In genomic region chr17:29056699-29057151, GRCm38 (mm10) we compare ENCODE assay signal across 9 mouse cellular contexts. TPM values are rescaled to one million over a fixed set of nuclear protein-coding genes. Genes with fewer than 3 reads are reported as not detected.
A peak's percentile ranks its signal among the peaks of the same experiment; 100 is the strongest.
DNase-seq lines count a peak whose midpoint lies in the region; ATAC-seq lines count a peak whose summit lies in the region.
"Had no signal": no experiment of that assay in that cellular context is flagged by ENCODE, and none has a peak within 500 bp of the region (broad histone marks: within the 10 kb centered on the region; RNA-seq: fewer than 3 reads in every experiment).

No protein-coding gene starts in this region.

- no peak overlapping the region for H3K4me2 ChIP-seq in heart, embryonic 11.5 days
- peak overlapping the region; percentile 37 for H3K4me2 ChIP-seq in embryonic facial prominence, embryonic 13.5 days
- H3K4me2 ChIP-seq in midbrain, embryonic 12.5 days (replicated peaks) = peak overlapping the region; percentile 29

- no peaks in the 10 kb centered on the region for H3K9me3 ChIP-seq in heart, embryonic 10.5 days
- H3K9me3 ChIP-seq in heart, embryonic 11.5 days (replicated peaks; ENCODE audit: control insufficient read depth, low read length) = no peaks in the 10 kb centered on the region
- no peaks in the 10 kb centered on the region for H3K9me3 ChIP-seq in embryonic facial prominence, embryonic 13.5 days
- no peaks in the 10 kb centered on the region for H3K9me3 ChIP-seq in midbrain, embryonic 12.5 days

- H3K9ac ChIP-seq in heart, embryonic 11.5 days (ENCODE audit: low read depth, low read length) = no peak overlapping the region
- no peak overlapping the region for H3K9ac ChIP-seq in embryonic facial prominence, embryonic 13.5 days
- H3K9ac ChIP-seq in midbrain, embryonic 12.5 days (replicated peaks) = no peak overlapping the region; the same call in 1 of the 2 replicates

- peak overlapping the region; percentile 62 for H3K27ac ChIP-seq in heart, embryonic 10.5 days
- H3K27ac ChIP-seq in heart, embryonic 11.5 days (ENCODE audit: low read depth, low read length) = no peak overlapping the region
- peak overlapping the region; percentile 34; the same call in 1 of the 2 replicates for H3K27ac ChIP-seq in embryonic facial prominence, embryonic 13.5 days
- peak overlapping the region; percentile 10; the same call in 1 of the 2 replicates for H3K27ac ChIP-seq in midbrain, embryonic 12.5 days (replicated peaks)

- H3K4me1 ChIP-seq in heart, embryonic 10.5 days = peaks cover 45% of the 10 kb centered on the region
- H3K4me1 ChIP-seq in heart, embryonic 11.5 days (ENCODE audit: control insufficient read depth, insufficient read depth, low read length) = peaks cover 16% of the 10 kb centered on the region
- H3K4me1 ChIP-seq in embryonic facial prominence, embryonic 13.5 days = peaks cover 46% of the 10 kb centered on the region
- peaks cover 12% of the 10 kb centered on the region for H3K4me1 ChIP-seq in midbrain, embryonic 12.5 days

- 0 out of 2 replicates have a peak overlapping the region, but pooled peaks have one; percentile 15 for H3K4me3 ChIP-seq in heart, embryonic 10.5 days
- no peak overlapping the region for H3K4me3 ChIP-seq in heart, embryonic 11.5 days (ENCODE audit: low read depth, low read length)
- H3K4me3 ChIP-seq in embryonic facial prominence, embryonic 13.5 days = no peak overlapping the region
- no peak overlapping the region for H3K4me3 ChIP-seq in midbrain, embryonic 12.5 days

- H3K27me3 ChIP-seq in heart, embryonic 10.5 days (ENCODE audit: insufficient read depth, poor library complexity, severe bottlenecking) = no peaks in the 10 kb centered on the region
- no peaks in the 10 kb centered on the region for H3K27me3 ChIP-seq in heart, embryonic 11.5 days (ENCODE audit: control insufficient read depth, insufficient read depth, low read length)
- H3K27me3 ChIP-seq in embryonic facial prominence, embryonic 13.5 days = no peaks in the 10 kb centered on the region
- no peaks in the 10 kb centered on the region for H3K27me3 ChIP-seq in midbrain, embryonic 12.5 days

- 11% methylated on average over 8 of the region's 8 CpGs for WGBS in heart, embryonic 10.5 days
- 17% methylated on average over 8 of the region's 8 CpGs for WGBS in heart, embryonic 11.5 days (ENCODE audit: insufficient replicate concordance)
- WGBS in embryonic facial prominence, embryonic 13.5 days = 4% methylated on average over 8 of the region's 8 CpGs
- WGBS in midbrain, embryonic 12.5 days = 4% methylated on average over 8 of the region's 8 CpGs

- ATAC-seq in heart, embryonic 11.5 days (replicated peaks; ENCODE audit: insufficient number of reproducible peaks, low FRiP score, low TSS enrichment) = no peak
- no peak for ATAC-seq in embryonic facial prominence, embryonic 13.5 days (ENCODE audit: insufficient number of reproducible peaks, insufficient read depth, low FRiP score, low TSS enrichment, low read depth)
- no peak; the same call in 1 of the 2 replicates for ATAC-seq in midbrain, embryonic 12.5 days (ENCODE audit: low FRiP score, low read depth)

- H3K36me3 ChIP-seq in heart, embryonic 10.5 days = no peaks in the 10 kb centered on the region
- H3K36me3 ChIP-seq in heart, embryonic 11.5 days (ENCODE audit: control insufficient read depth, insufficient read depth, low read length) = no peaks in the 10 kb centered on the region
- H3K36me3 ChIP-seq in embryonic facial prominence, embryonic 13.5 days = no peaks in the 10 kb centered on the region
- no peaks in the 10 kb centered on the region for H3K36me3 ChIP-seq in midbrain, embryonic 12.5 days

- peak; percentile 74 for DNase-seq in heart, embryonic 10.5 days (ENCODE audit: low spot score)
- DNase-seq in 416B (ENCODE audit: low read depth) = peak; percentile 86
- no peak for DNase-seq in right cerebral cortex, postnatal 14 days
- DNase-seq in left cerebral cortex, adult 8-10 months (ENCODE audit: low spot score in 2 of 2) = no peak
- no peak for DNase-seq in urinary bladder, adult 2 months (ENCODE audit: low spot score)

RNA-seq across cellular contexts. Expression of gene Srsf3, which starts 24.3 kb away (rescaled TPM):
- 433 and 498 TPM in 2 replicates for polyA plus RNA-seq in heart, embryonic 10.5 days (2016; fragmentation: Nextera tagmentation; extraction: Ambion mirVana)
- 420 and 433 TPM in 2 replicates for polyA plus RNA-seq in heart, embryonic 11.5 days (2014; fragmentation: Nextera tagmentation; extraction: Ambion mirVana)
- 702 and 727 TPM in 2 replicates for polyA plus RNA-seq in embryonic facial prominence, embryonic 13.5 days (2015; fragmentation: Nextera tagmentation; extraction: Ambion mirVana)
- 730 and 734 TPM in 2 replicates for polyA plus RNA-seq in midbrain, embryonic 12.5 days (2016; fragmentation: Nextera tagmentation; extraction: Ambion mirVana)
- 100 to 1,000 TPM; 101 to 142 (median 115) TPM for total RNA-seq in left cerebral cortex, adult 8-10 months (2022)
- 139 and 169 TPM in 2 replicates for polyA plus RNA-seq in urinary bladder, adult 2 months (2012; rRNA removed)

RNA-seq across cellular contexts. Expression of gene Cdkn1a, which starts 34.1 kb away (rescaled TPM):
- 31.3 and 33.1 TPM in 2 replicates for polyA plus RNA-seq in heart, embryonic 10.5 days (2016; fragmentation: Nextera tagmentation; extraction: Ambion mirVana)
- 39.3 TPM in 2 replicates for polyA plus RNA-seq in heart, embryonic 11.5 days (2014; fragmentation: Nextera tagmentation; extraction: Ambion mirVana)
- 66.8 and 78.2 TPM in 2 replicates for polyA plus RNA-seq in embryonic facial prominence, embryonic 13.5 days (2015; fragmentation: Nextera tagmentation; extraction: Ambion mirVana)
- 23.5 and 24.8 TPM in 2 replicates for polyA plus RNA-seq in midbrain, embryonic 12.5 days (2016; fragmentation: Nextera tagmentation; extraction: Ambion mirVana)
- total RNA-seq in left cerebral cortex, adult 8-10 months (2022) = 10 to 100 TPM; 18.9 to 27.0 (median 19.5) TPM
- polyA plus RNA-seq in urinary bladder, adult 2 months (2012; rRNA removed) = 39.8 and 42.3 TPM in 2 replicates

RNA-seq across cellular contexts. Expression of gene Stk38, which starts 48.9 kb away (rescaled TPM):
- polyA plus RNA-seq in heart, embryonic 10.5 days (2016; fragmentation: Nextera tagmentation; extraction: Ambion mirVana) = 92.2 and 93.7 TPM in 2 replicates
- 92.7 and 98.4 TPM in 2 replicates for polyA plus RNA-seq in heart, embryonic 11.5 days (2014; fragmentation: Nextera tagmentation; extraction: Ambion mirVana)
- 114 and 129 TPM in 2 replicates for polyA plus RNA-seq in embryonic facial prominence, embryonic 13.5 days (2015; fragmentation: Nextera tagmentation; extraction: Ambion mirVana)
- polyA plus RNA-seq in midbrain, embryonic 12.5 days (2016; fragmentation: Nextera tagmentation; extraction: Ambion mirVana) = 150 and 151 TPM in 2 replicates
- 10 to 100 TPM; 46.7 to 54.7 (median 48.4) TPM for total RNA-seq in left cerebral cortex, adult 8-10 months (2022)
- polyA plus RNA-seq in urinary bladder, adult 2 months (2012; rRNA removed) = 81.3 and 97.5 TPM in 2 replicates

RNA-seq across cellular contexts. Expression of gene Rab44, which starts 57.2 kb away (rescaled TPM):
- polyA plus RNA-seq in heart, embryonic 10.5 days (2016; fragmentation: Nextera tagmentation; extraction: Ambion mirVana) = 0.23 and 0.48 TPM in 2 replicates
- 0.20 TPM in 1 of 2 replicates, not detected in the other for polyA plus RNA-seq in heart, embryonic 11.5 days (2014; fragmentation: Nextera tagmentation; extraction: Ambion mirVana)
- polyA plus RNA-seq in embryonic facial prominence, embryonic 13.5 days (2015; fragmentation: Nextera tagmentation; extraction: Ambion mirVana) = 0.55 and 0.56 TPM in 2 replicates
- polyA plus RNA-seq in midbrain, embryonic 12.5 days (2016; fragmentation: Nextera tagmentation; extraction: Ambion mirVana) = 0.29 TPM in 1 of 2 replicates, not detected in the other
- under 1 TPM in 1 of 4 experiments, not detected in 3; 0.14 TPM for total RNA-seq in left cerebral cortex, adult 8-10 months (2022)
- polyA plus RNA-seq in urinary bladder, adult 2 months (2012; rRNA removed) = 1.5 and 1.9 TPM in 2 replicates
- total RNA-seq: liver, adult 2 months had no signal

Comparison
In these comparisons a context has a peak if more than half of its experiments do, and no peak if none do; other contexts are left out.
1. DNase-seq: peak in heart, embryonic 10.5 days (single experiment) and 416B (single experiment); none in right cerebral cortex, postnatal 14 days (single experiment), left cerebral cortex, adult 8-10 months (0 of 2) and urinary bladder, adult 2 months (single experiment).